Mouse (Mus musculus) lung, postnatal 0 days (tissue): ENCODE data around the gene Ehbp1.

ENCODE experiments used
- CTCF ChIP-seq: IDR thresholded peaks from 2 replicates; pipeline ENCODE4 v1.5.1; 2016; ENCODE audit warnings: antibody characterized with exemption, mild to moderate bottlenecking
- EP300 ChIP-seq: IDR thresholded peaks from 2 replicates; pipeline ENCODE4 v1.6.1; 2016; ENCODE audit warnings: antibody characterized with exemption, mild to moderate bottlenecking, control low read depth

GRCm38 (mm10) chr11:22138466-22138865 lies 203.6 kb downstream of the Ehbp1 start:
- TF ChIP-seq CTCF, result no peak
- TF ChIP-seq EP300, result no peak
